Mouse (Mus musculus): ENCODE results near the gene Crocc2.

GRCm38 (mm10) chr1:93173665-93174064, 5.1 kb downstream of the Crocc2 start:
- TF ChIP-seq CTCF (IDR thresholded peaks at IDR 0.05; ENCODE audit: low read depth), result no peak
- TF ChIP-seq EP300 (IDR thresholded peaks at IDR 0.05; ENCODE audit: low read depth), result no peak
